ENCODE assay signal across 8 mouse cellular contexts in the genomic region with DNA sequence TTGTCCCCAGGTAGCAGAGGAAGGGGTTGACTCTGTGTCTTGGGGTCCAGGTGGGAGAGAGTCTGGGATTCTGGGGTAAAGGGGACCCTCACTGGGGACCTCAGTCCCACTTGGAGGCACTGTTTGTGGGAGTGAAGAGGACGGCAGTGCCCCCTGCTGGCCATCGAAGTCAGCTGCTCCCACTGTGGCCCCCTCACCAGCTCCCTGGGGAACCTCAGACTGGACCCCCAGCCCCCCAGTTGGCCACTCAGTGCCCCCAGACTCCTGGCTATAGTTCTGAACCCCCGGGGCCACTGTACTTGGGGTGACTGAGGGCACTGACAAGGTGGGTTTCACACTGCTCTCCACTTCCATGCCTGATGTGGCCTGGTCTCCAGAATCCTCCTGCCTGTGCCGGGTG. TPM values are rescaled to one million over a fixed set of nuclear protein-coding genes. Genes with fewer than 3 reads are reported as not detected.
DNase-seq lines count a peak whose midpoint lies in the region; ATAC-seq and TF ChIP-seq lines count a peak whose summit lies in the region.

No protein-coding gene starts in this region.

- ATAC-seq in hindbrain, embryonic 13.5 days (ENCODE audit: low FRiP score), result peak; percentile 27; the same call in 1 of the 2 replicates
- no peak for ATAC-seq in hindbrain, embryonic 14.5 days (ENCODE audit: low FRiP score)
- ATAC-seq in G1E (ENCODE audit: extremely low read depth, insufficient number of reproducible peaks, low FRiP score, poor library complexity, severe bottlenecking), result no peak

- no peak for TF ChIP-seq POLR2A in liver, adult 2 months (IDR thresholded peaks at IDR 0.05; ENCODE audit: extremely low read depth, insufficient read depth, low read length)

- H3K36me3 ChIP-seq in hindbrain, embryonic 13.5 days, result peaks cover 88% of the 10 kb centered on the region
- H3K36me3 ChIP-seq in hindbrain, embryonic 14.5 days (replicated peaks; ENCODE audit: control insufficient read depth, insufficient read depth), result peaks cover 91% of the 10 kb centered on the region
- H3K36me3 ChIP-seq in G1E (replicated peaks), result no peaks in the 10 kb centered on the region
- no peaks in the 10 kb centered on the region for H3K36me3 ChIP-seq in liver, adult 2 months (ENCODE audit: control insufficient read depth, insufficient read depth, low read length)

- H3K4me3 ChIP-seq in hindbrain, embryonic 13.5 days, result no peak overlapping the region
- H3K4me3 ChIP-seq in hindbrain, embryonic 14.5 days (replicated peaks; ENCODE audit: low read length), result no peak overlapping the region
- H3K4me3 ChIP-seq in G1E (ENCODE audit: low read depth, low read length), result no peak overlapping the region
- no peak overlapping the region for H3K4me3 ChIP-seq in liver, adult 2 months (ENCODE audit: insufficient read depth, low read depth, low read length)

- no peaks in the 10 kb centered on the region for H3K9me3 ChIP-seq in hindbrain, embryonic 13.5 days
- no peaks in the 10 kb centered on the region for H3K9me3 ChIP-seq in hindbrain, embryonic 14.5 days (ENCODE audit: control insufficient read depth, low read length)
- H3K9me3 ChIP-seq in G1E (replicated peaks), result no peaks in the 10 kb centered on the region; the same call in 1 of the 2 replicates

- H3K9ac ChIP-seq in hindbrain, embryonic 13.5 days, result no peak overlapping the region
- no peak overlapping the region for H3K9ac ChIP-seq in hindbrain, embryonic 14.5 days
- no peak overlapping the region for H3K9ac ChIP-seq in liver, adult 2 months (ENCODE audit: low read depth, low read length)

- peaks cover 13% of the 10 kb centered on the region; the same call in 1 of the 2 replicates for H3K4me1 ChIP-seq in hindbrain, embryonic 13.5 days (replicated peaks)
- no peaks in the 10 kb centered on the region for H3K4me1 ChIP-seq in hindbrain, embryonic 14.5 days (replicated peaks; ENCODE audit: control insufficient read depth, insufficient read depth, low read length)
- peaks cover 6% of the 10 kb centered on the region for H3K4me1 ChIP-seq in G1E (ENCODE audit: insufficient read depth, low read depth, low read length)
- no peaks in the 10 kb centered on the region for H3K4me1 ChIP-seq in liver, adult 2 months (ENCODE audit: control insufficient read depth, insufficient read depth, low read length)

- H3K4me2 ChIP-seq in hindbrain, embryonic 13.5 days, result no peak overlapping the region
- no peak overlapping the region for H3K4me2 ChIP-seq in hindbrain, embryonic 14.5 days (replicated peaks)

- no peaks in the 10 kb centered on the region for H3K79me2 ChIP-seq in liver, adult 2 months (ENCODE audit: control insufficient read depth, insufficient read depth, low read length)

- DNase-seq in hindbrain, embryonic 14.5 days (ENCODE audit: low spot score), result no peak
- peak; percentile 47 to 50 for DNase-seq in B cell, adult 2 months
- DNase-seq in G1E (ENCODE audit: low spot score), result no peak
- DNase-seq in liver, adult 2 months (ENCODE audit: extremely low read depth, low read depth, low spot score), result no peak
- no peak for DNase-seq in urinary bladder, adult 2 months (ENCODE audit: low spot score)
- no peak for DNase-seq in ovary, postnatal 10 days (ENCODE audit: low spot score)
- no peak for DNase-seq in testis, postnatal 10 days (ENCODE audit: low spot score)

- peak; percentile 58 for TF ChIP-seq CTCF in G1E (IDR thresholded peaks at IDR 0.05; ENCODE audit: low read depth, low read length)
- peak; percentile 77 for TF ChIP-seq CTCF in liver, adult 2 months (IDR thresholded peaks at IDR 0.05; ENCODE audit: low read depth, low read length)

- 60% methylated on average over 4 of the region's 4 CpGs for WGBS in hindbrain, embryonic 13.5 days
- 52% methylated on average over 4 of the region's 4 CpGs for WGBS in hindbrain, embryonic 14.5 days
- WGBS in liver, adult 2 months, result 46% methylated on average over 4 of the region's 4 CpGs

- no peak overlapping the region for H3K27ac ChIP-seq in hindbrain, embryonic 13.5 days
- no peak overlapping the region for H3K27ac ChIP-seq in hindbrain, embryonic 14.5 days
- H3K27ac ChIP-seq in liver, adult 2 months (replicated peaks; ENCODE audit: insufficient read depth, low read depth, low read length), result no peak overlapping the region

- no peaks in the 10 kb centered on the region for H3K27me3 ChIP-seq in hindbrain, embryonic 13.5 days
- H3K27me3 ChIP-seq in hindbrain, embryonic 14.5 days (ENCODE audit: control insufficient read depth, insufficient read depth, low read length), result no peaks in the 10 kb centered on the region
- peaks cover 64% of the 10 kb centered on the region for H3K27me3 ChIP-seq in G1E (ENCODE audit: insufficient read depth, low read length)
- no peaks in the 10 kb centered on the region for H3K27me3 ChIP-seq in liver, adult 2 months (ENCODE audit: control insufficient read depth, insufficient read depth, low read length)

RNA-seq across cellular contexts. Expression of gene Abtb1, which starts 7.5 kb away (rescaled TPM):
- polyA plus RNA-seq in hindbrain, embryonic 13.5 days (2015; fragmentation: Nextera tagmentation; extraction: Ambion mirVana), result 36.3 and 38.2 TPM in 2 replicates
- polyA plus RNA-seq in hindbrain, embryonic 14.5 days (2014; fragmentation: Nextera tagmentation; extraction: Ambion mirVana), result 28.1 and 33.8 TPM in 2 replicates
- total RNA-seq in G1E (2014; fragmentation: Nextera tagmentation), result 9.6 and 17.5 TPM in 2 replicates
- total RNA-seq in G1E (2017), result 40.3 and 50.3 TPM in 2 replicates
- polyA plus RNA-seq in G1E (2012), result 18.0 and 22.2 TPM in 2 replicates
- total RNA-seq in liver, adult 2 months (2014; rRNA removed), result 28.2 and 28.3 TPM in 2 replicates
- 54.7 and 60.0 TPM in 2 replicates for polyA plus RNA-seq in liver, adult 2 months (2012; rRNA removed)
- polyA plus RNA-seq in urinary bladder, adult 2 months (2012; rRNA removed), result 48.1 and 51.8 TPM in 2 replicates

RNA-seq across cellular contexts. Expression of gene Podxl2, which starts 25.6 kb away (rescaled TPM):
- 546 and 595 TPM in 2 replicates for polyA plus RNA-seq in hindbrain, embryonic 13.5 days (2015; fragmentation: Nextera tagmentation; extraction: Ambion mirVana)
- 525 and 527 TPM in 2 replicates for polyA plus RNA-seq in hindbrain, embryonic 14.5 days (2014; fragmentation: Nextera tagmentation; extraction: Ambion mirVana)
- not detected in 2 replicates for total RNA-seq in G1E (2014; fragmentation: Nextera tagmentation)
- total RNA-seq in G1E (2017), result 0.27 TPM in 1 of 2 replicates, not detected in the other
- polyA plus RNA-seq in G1E (2012), result 0.19 TPM in 1 of 2 replicates, not detected in the other
- total RNA-seq in liver, adult 2 months (2014; rRNA removed), result 0.46 and 0.60 TPM in 2 replicates
- 0.89 and 2.0 TPM in 2 replicates for polyA plus RNA-seq in liver, adult 2 months (2012; rRNA removed)
- 23.2 and 24.2 TPM in 2 replicates for polyA plus RNA-seq in urinary bladder, adult 2 months (2012; rRNA removed)

RNA-seq across cellular contexts. Expression of gene Mcm2, which starts 49.3 kb away (rescaled TPM):
- polyA plus RNA-seq in hindbrain, embryonic 13.5 days (2015; fragmentation: Nextera tagmentation; extraction: Ambion mirVana), result 43.0 and 43.7 TPM in 2 replicates
- 27.0 and 30.2 TPM in 2 replicates for polyA plus RNA-seq in hindbrain, embryonic 14.5 days (2014; fragmentation: Nextera tagmentation; extraction: Ambion mirVana)
- total RNA-seq in G1E (2014; fragmentation: Nextera tagmentation) (146 and 149 TPM in 2 replicates), G1E (2017) (171 and 181 TPM in 2 replicates)
- polyA plus RNA-seq in G1E (2012), result 1,259 and 1,797 TPM in 2 replicates
- 3.3 and 5.5 TPM in 2 replicates for total RNA-seq in liver, adult 2 months (2014; rRNA removed)
- polyA plus RNA-seq in liver, adult 2 months (2012; rRNA removed), result 2.4 and 3.1 TPM in 2 replicates
- polyA plus RNA-seq in urinary bladder, adult 2 months (2012; rRNA removed), result 10.0 and 14.5 TPM in 2 replicates

RNA-seq across cellular contexts. Expression of gene Tpra1, which starts 52.8 kb away (rescaled TPM):
- polyA plus RNA-seq in hindbrain, embryonic 13.5 days (2015; fragmentation: Nextera tagmentation; extraction: Ambion mirVana), result 73.6 and 78.8 TPM in 2 replicates
- polyA plus RNA-seq in hindbrain, embryonic 14.5 days (2014; fragmentation: Nextera tagmentation; extraction: Ambion mirVana), result 45.8 and 48.5 TPM in 2 replicates
- 28.8 and 30.5 TPM in 2 replicates for total RNA-seq in G1E (2014; fragmentation: Nextera tagmentation)
- total RNA-seq in G1E (2017), result 25.9 and 33.6 TPM in 2 replicates
- 70.6 and 76.8 TPM in 2 replicates for polyA plus RNA-seq in G1E (2012)
- total RNA-seq in liver, adult 2 months (2014; rRNA removed), result 15.8 and 18.3 TPM in 2 replicates
- polyA plus RNA-seq in liver, adult 2 months (2012; rRNA removed), result 60.2 and 76.3 TPM in 2 replicates
- 88.4 and 107 TPM in 2 replicates for polyA plus RNA-seq in urinary bladder, adult 2 months (2012; rRNA removed)

Comparison
In these comparisons a context has a peak if more than half of its experiments do, and no peak if none do; other contexts are left out.
1. DNase-seq: peak in B cell, adult 2 months (2 of 2); none in hindbrain, embryonic 14.5 days (single experiment), G1E (single experiment), liver, adult 2 months (single experiment), urinary bladder, adult 2 months (single experiment), ovary, postnatal 10 days (single experiment) and testis, postnatal 10 days (single experiment).
2. RNA of gene Podxl2, which starts 25.6 kb away (polyA plus RNA-seq): 546 to 595 TPM in hindbrain, embryonic 13.5 days and 525 to 527 TPM in hindbrain, embryonic 14.5 days; 23.2 to 24.2 TPM in urinary bladder, adult 2 months, 0.89 to 2.0 TPM in liver, adult 2 months and 0.19 TPM in G1E; every median in the first group is over 10 times any median in the second.
3. RNA of gene Mcm2, which starts 49.3 kb away (polyA plus RNA-seq): 1,259 to 1,797 TPM in G1E; 43.0 to 43.7 TPM in hindbrain, embryonic 13.5 days, 27.0 to 30.2 TPM in hindbrain, embryonic 14.5 days, 10.0 to 14.5 TPM in urinary bladder, adult 2 months and 2.4 to 3.1 TPM in liver, adult 2 months; every median in the first group is over 10 times any median in the second.